Mouse (Mus musculus): ENCODE measurements around the gene Ndn. TPM values are rescaled to one million over a fixed set of nuclear protein-coding genes. Genes with fewer than 3 reads are reported as not detected.

The Ndn gene
- 320 and 343 TPM in 2 replicates for polyA plus RNA-seq (2015; fragmentation: Nextera tagmentation; extraction: Ambion mirVana)

- 59% methylated on average over 1 of the region's 1 CpGs for WGBS
Measured at GRCm38 (mm10) chr7:62346269-62346668, at the start of gene Ndn. Gene Ndn, plus strand, starts transcription at chr7:62346569.

DNA sequence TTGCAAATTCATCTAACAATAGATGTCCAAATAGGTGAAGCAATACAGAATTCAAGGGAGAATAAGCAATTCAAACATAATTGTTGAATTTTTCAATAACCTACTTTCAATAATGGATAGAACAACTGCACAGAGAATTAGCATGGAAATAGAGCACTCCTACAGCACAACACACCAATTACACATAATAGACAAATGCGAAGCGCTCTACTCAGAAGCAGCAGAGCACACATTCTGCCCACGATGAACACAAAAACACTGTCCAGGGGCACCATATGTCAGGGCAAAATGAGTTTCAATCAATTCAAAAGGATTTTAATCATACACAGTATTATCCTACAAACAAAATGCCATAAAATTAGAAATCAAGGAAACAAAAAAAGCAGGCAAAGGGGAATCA lies 43.9 kb upstream of the Ndn start:
- Histone ChIP-seq H3K9ac (no peak overlapping the region), H3K4me3 (no peak overlapping the region), H3K4me2 (no peak overlapping the region), H3K4me1 (replicated peaks) (no peaks in the 10 kb centered on the region), H3K27ac (replicated peaks) (no peak overlapping the region), H3K27me3 (no peaks in the 10 kb centered on the region), H3K9me3 (no peaks in the 10 kb centered on the region), H3K36me3 (no peaks in the 10 kb centered on the region)
- ATAC-seq (ENCODE audit: low read depth) = no peak
- 57% methylated on average over 3 of the region's 3 CpGs for WGBS

More at GRCm38 (mm10) chr7:62346269-62346668, at the start of gene Ndn:
- no peaks in the 10 kb centered on the region for H3K36me3 ChIP-seq
- H3K4me1 ChIP-seq (replicated peaks) = peaks cover 11% of the 10 kb centered on the region
- H3K4me2 ChIP-seq = no peak within 1 kb of the TSS
- no peak within 1 kb of the TSS for H3K4me3 ChIP-seq
- no peak within 1 kb of the TSS for H3K9ac ChIP-seq
- 0 out of 2 replicates have a peak, but pooled peaks cover 7% of the 10 kb centered on the region for H3K9me3 ChIP-seq
- H3K27ac ChIP-seq (replicated peaks) = no peak within 1 kb of the TSS
- ATAC-seq (ENCODE audit: low read depth) = no peak
- no peaks in the 10 kb centered on the region for H3K27me3 ChIP-seq

- no peaks in the 10 kb centered on the region for H3K36me3 ChIP-seq
- no peaks in the 10 kb centered on the region for H3K27me3 ChIP-seq
- no peak overlapping the region for H3K4me3 ChIP-seq
- WGBS = 39% methylated on average over 6 of the region's 6 CpGs
- H3K9me3 ChIP-seq = no peaks in the 10 kb centered on the region
- ATAC-seq (ENCODE audit: low read depth) = peak; percentile 59
- no peak overlapping the region for H3K9ac ChIP-seq
- H3K4me2 ChIP-seq = no peak overlapping the region
- 0 out of 2 replicates have a peak overlapping the region, but pooled peaks have one; percentile 52 for H3K27ac ChIP-seq (replicated peaks)
- H3K4me1 ChIP-seq (replicated peaks) = no peaks in the 10 kb centered on the region
Measured at GRCm38 (mm10) chr7:62306896-62307614, 39.3 kb upstream of the Ndn start.

DNA sequence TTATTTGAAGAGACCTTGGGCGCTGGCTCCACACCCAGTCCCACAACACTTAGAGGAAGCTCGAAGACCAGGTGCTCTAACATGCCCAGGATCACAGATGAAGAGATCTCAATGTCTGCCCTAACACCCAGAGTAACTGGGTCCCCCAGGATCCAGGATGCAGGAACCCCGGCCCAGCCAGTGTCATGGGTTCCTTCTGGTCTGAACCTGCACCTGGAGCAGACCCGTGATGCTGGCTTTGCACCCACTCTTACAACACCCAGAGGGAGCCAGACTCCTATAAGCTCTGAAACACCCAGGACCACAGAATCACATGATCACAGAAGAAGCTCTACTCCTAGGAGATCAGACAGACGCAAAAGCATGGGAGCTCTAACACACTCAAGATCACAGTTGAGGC lies 29.6 kb upstream of the Ndn start:
- H3K36me3 ChIP-seq = no peaks in the 10 kb centered on the region
- WGBS = 77% methylated on average over 5 of the region's 5 CpGs
- ATAC-seq (ENCODE audit: low read depth) = no peak
- H3K9me3 ChIP-seq = no peaks in the 10 kb centered on the region
- H3K4me3 ChIP-seq = no peak overlapping the region
- H3K4me1 ChIP-seq (replicated peaks) = no peaks in the 10 kb centered on the region
- H3K4me2 ChIP-seq = no peak overlapping the region
- no peak overlapping the region for H3K27ac ChIP-seq (replicated peaks)
- no peaks in the 10 kb centered on the region for H3K27me3 ChIP-seq
- no peak overlapping the region for H3K9ac ChIP-seq

DNA sequence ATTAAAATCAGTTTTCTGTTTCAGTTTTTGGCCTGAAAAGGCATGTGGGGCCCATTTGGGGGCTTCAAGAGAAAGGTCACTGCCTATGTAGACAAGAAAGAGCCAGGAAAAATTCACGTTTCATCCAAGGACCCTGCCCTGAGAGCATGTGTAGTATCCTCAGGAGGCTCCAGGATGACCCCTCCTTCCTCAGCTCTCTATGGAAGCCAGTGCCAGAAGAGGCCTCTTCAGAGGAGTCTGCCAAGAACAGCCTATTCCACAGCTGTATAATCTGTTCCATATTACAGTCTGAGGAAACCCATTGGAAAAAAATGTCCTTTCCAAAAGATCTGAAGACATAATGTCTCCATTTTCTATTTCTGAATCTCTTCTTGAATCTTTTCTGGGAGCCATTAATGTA lies 958 bp upstream of the Ndn start:
- no peaks in the 10 kb centered on the region for H3K27me3 ChIP-seq
- no peak overlapping the region for H3K27ac ChIP-seq (replicated peaks)
- no peak overlapping the region for H3K4me2 ChIP-seq
- no peaks in the 10 kb centered on the region for H3K36me3 ChIP-seq
- H3K9ac ChIP-seq = no peak overlapping the region
- ATAC-seq (ENCODE audit: low read depth) = no peak
- no peak overlapping the region for H3K4me3 ChIP-seq
- H3K9me3 ChIP-seq = 0 out of 2 replicates have a peak, but pooled peaks cover 7% of the 10 kb centered on the region
- H3K4me1 ChIP-seq (replicated peaks) = peaks cover 11% of the 10 kb centered on the region
- whole genome bisulfite sequencing = 30% methylated on average over 1 of the region's 1 CpGs

DNA sequence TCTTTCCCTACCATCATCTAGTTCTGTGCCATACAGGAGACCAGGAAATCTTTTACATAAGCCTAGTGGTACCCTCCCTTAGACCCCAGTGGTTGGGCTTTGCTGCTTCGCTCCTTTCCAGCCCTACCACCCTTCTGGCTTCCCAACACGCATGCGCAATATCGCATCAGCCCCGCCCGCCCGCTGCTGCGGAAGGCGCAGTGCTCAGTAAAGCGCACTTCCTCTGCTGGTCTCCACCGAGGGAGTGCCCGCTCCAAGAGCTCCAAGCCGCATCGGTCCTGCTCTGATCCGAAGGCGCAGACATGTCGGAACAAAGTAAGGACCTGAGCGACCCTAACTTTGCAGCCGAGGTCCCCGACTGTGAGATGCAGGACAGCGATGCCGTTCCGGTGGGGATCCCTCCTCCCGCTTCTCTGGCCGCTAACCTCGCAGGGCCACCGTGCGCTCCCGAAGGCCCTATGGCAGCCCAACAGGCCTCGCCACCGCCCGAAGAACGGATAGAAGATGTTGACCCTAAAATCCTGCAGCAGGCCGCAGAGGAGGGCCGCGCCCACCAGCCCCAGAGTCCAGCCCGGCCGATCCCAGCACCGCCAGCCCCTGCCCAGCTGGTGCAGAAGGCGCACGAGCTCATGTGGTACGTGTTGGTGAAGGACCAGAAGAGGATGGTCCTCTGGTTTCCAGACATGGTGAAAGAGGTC lies 1.9 kb downstream of the Ndn start:
- Histone ChIP-seq H3K4me3 (peak overlapping the region; percentile 58), H3K36me3 (no peaks in the 10 kb centered on the region), H3K4me2 (peak overlapping the region; percentile 75), H3K9ac (peak overlapping the region; percentile 77), H3K4me1 (replicated peaks) (peaks cover 11% of the 10 kb centered on the region), H3K27ac (replicated peaks) (peak overlapping the region; percentile 82), H3K27me3 (no peaks in the 10 kb centered on the region), H3K9me3 (0 out of 2 replicates have a peak, but pooled peaks cover 7% of the 10 kb centered on the region)
- 21% methylated on average over 42 of the region's 42 CpGs for WGBS
- peak; percentile 98 for ATAC-seq (ENCODE audit: low read depth)

DNA sequence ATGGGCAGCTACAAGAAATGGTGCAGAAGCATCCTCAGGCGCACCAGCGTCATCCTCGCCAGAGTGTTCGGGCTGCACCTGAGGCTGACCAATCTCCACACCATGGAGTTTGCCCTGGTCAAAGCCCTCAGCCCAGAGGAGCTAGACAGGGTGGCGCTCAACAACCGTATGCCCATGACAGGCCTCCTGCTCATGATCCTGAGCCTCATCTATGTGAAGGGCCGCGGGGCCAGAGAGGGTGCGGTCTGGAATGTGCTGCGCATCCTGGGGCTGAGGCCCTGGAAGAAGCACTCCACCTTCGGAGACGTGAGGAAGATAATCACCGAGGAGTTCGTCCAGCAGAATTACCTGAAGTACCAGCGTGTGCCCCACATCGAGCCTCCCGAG lies 2.4 kb downstream of the Ndn start:
- Histone ChIP-seq H3K4me2 (peak overlapping the region; percentile 75), H3K9ac (peak overlapping the region; percentile 77), H3K36me3 (no peaks in the 10 kb centered on the region), H3K4me3 (peak overlapping the region; percentile 58), H3K9me3 (0 out of 2 replicates have a peak, but pooled peaks cover 7% of the 10 kb centered on the region), H3K27ac (replicated peaks) (peak overlapping the region; percentile 82), H3K27me3 (no peaks in the 10 kb centered on the region), H3K4me1 (replicated peaks) (peaks cover 11% of the 10 kb centered on the region)
- WGBS = 32% methylated on average over 17 of the region's 17 CpGs
- ATAC-seq (ENCODE audit: low read depth) = peak; percentile 73; the same call in 1 of the 2 replicates

DNA sequence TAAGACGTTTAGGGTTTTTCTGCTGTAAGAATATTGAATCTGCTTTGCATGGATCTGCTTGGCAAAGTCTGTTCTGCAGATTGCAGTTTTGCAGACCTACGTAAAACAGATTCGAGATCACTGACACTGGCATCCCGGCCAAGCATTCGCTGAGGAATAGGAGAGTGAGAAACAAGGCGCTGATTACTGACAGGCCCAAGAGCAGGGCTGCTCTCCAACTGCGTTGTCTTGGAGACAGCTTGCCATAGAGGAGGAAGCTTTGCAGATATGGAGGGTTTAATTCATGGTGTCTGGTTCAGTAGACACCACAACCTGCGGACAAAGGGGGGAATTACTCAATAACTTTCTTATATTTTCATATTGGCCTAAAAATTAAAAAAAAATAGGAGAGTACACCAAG lies 4.9 kb downstream of the Ndn start:
- Histone ChIP-seq H3K4me1 (replicated peaks) (peaks cover 11% of the 10 kb centered on the region), H3K27me3 (no peaks in the 10 kb centered on the region), H3K4me3 (no peak overlapping the region), H3K4me2 (no peak overlapping the region), H3K27ac (replicated peaks) (no peak overlapping the region), H3K9ac (no peak overlapping the region), H3K9me3 (0 out of 2 replicates have a peak, but pooled peaks cover 7% of the 10 kb centered on the region), H3K36me3 (no peaks in the 10 kb centered on the region)
- WGBS = 45% methylated on average over 8 of the region's 8 CpGs
- no peak for ATAC-seq (ENCODE audit: low read depth)

DNA sequence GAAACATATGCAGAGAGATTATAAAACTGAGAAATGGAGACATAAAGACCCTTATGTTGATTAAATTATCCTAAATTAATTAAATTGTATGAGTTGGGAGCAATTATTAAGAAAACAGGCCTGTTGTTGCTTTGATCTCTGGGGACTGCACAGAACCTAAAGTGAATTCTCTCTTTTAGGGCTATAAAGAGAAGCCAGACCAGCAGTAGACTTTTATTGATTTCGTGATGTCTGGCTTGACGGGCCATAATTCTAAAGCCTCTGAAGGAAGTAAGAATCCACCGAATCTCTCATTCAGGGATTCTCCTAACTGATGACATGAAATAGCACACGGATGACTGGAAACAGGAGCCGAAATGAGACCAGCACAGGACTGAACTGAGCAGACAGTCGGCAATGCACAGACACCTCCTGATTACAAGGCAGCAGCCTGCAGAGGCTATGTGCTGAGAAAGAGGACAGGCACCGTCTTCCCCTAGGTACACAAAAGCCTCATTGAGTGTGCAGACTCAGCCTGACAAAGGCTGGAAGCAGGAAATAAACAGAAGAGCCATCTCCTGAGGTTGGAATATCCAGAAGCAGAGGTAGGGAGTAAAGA lies 18.8 kb downstream of the Ndn start:
- peak; percentile 88 for ATAC-seq (ENCODE audit: low read depth)
- H3K4me3 ChIP-seq = peak overlapping the region; percentile 30
- 44% methylated on average over 7 of the region's 7 CpGs for WGBS
- H3K27me3 ChIP-seq = no peaks in the 10 kb centered on the region
- H3K9me3 ChIP-seq = no peaks in the 10 kb centered on the region; the same call in 1 of the 2 replicates
- H3K36me3 ChIP-seq = no peaks in the 10 kb centered on the region
- peak overlapping the region; percentile 41 for H3K4me2 ChIP-seq
- H3K9ac ChIP-seq = peak overlapping the region; percentile 66
- peak overlapping the region; percentile 85 for H3K27ac ChIP-seq (replicated peaks)
- no peaks in the 10 kb centered on the region for H3K4me1 ChIP-seq (replicated peaks)

GRCm38 (mm10) chr7:62366730-62367129 lies 20.4 kb downstream of the Ndn start:
- H3K27me3 ChIP-seq = no peaks in the 10 kb centered on the region

GRCm38 (mm10) chr7:62375658-62376057 lies 29.3 kb downstream of the Ndn start:
- Histone ChIP-seq H3K27me3 (no peaks in the 10 kb centered on the region), H3K27ac (replicated peaks) (no peak overlapping the region), H3K9me3 (peaks cover 18% of the 10 kb centered on the region; the same call in 1 of the 2 replicates), H3K4me3 (no peak overlapping the region), H3K9ac (no peak overlapping the region), H3K4me2 (peak overlapping the region; percentile 65), H3K4me1 (replicated peaks) (peaks cover 15% of the 10 kb centered on the region), H3K36me3 (no peaks in the 10 kb centered on the region)
- WGBS = 33% methylated on average over 4 of the region's 4 CpGs
- no peak for ATAC-seq (ENCODE audit: low read depth)

More at GRCm38 (mm10) chr7:62366730-62367129, 20.4 kb downstream of the Ndn start:
- Histone ChIP-seq H3K36me3 (no peaks in the 10 kb centered on the region), H3K9me3 (no peaks in the 10 kb centered on the region; the same call in 1 of the 2 replicates), H3K27ac (replicated peaks) (peak overlapping the region; percentile 80), H3K4me3 (peak overlapping the region; percentile 27), H3K4me2 (peak overlapping the region; percentile 38), H3K4me1 (replicated peaks) (no peaks in the 10 kb centered on the region), H3K9ac (peak overlapping the region; percentile 60)
- WGBS = 60% methylated on average over 8 of the region's 8 CpGs
- ATAC-seq (ENCODE audit: low read depth) = 0 out of 2 replicates have a peak, but pooled peaks have one; percentile 53
